In the genomic region with DNA sequence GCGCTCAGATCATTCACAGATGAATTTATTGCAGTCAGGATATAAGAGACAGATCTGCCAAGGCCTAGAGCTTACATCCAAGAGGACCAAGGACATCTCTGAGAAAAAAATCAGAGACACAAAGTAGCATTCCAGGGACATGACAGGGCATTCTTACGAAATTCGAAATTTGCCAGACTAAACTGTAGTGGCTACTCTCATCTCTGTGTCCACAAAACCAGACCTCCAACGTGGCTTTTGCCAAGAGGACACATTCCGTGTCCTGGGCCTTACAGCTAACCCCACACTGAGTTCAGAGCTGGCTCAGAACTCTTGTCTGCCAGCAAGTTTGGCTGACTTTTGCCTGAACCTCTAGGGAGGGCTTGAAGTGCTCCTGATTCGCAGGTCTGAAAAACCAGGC, we compare ENCODE assay signal across 17 mouse cellular contexts. TPM values are rescaled to one million over a fixed set of nuclear protein-coding genes. Genes with fewer than 3 reads are reported as not detected.
DNase-seq lines count a peak whose midpoint lies in the region.
"Had no signal": no experiment of that assay in that cellular context is flagged by ENCODE, and none has a peak within 500 bp of the region (broad histone marks: within the 10 kb centered on the region; RNA-seq: fewer than 3 reads in every experiment).

No protein-coding gene starts in this region.

- H3K27me3 ChIP-seq in heart, embryonic 10.5 days (ENCODE audit: insufficient read depth, poor library complexity, severe bottlenecking) = no peaks in the 10 kb centered on the region
- H3K27me3 ChIP-seq: liver, embryonic 13.5 days; midbrain, embryonic 15.5 days had no signal

- no peak overlapping the region for H3K27ac ChIP-seq in heart, embryonic 10.5 days
- H3K27ac ChIP-seq: hindbrain, postnatal 0 days; liver, embryonic 13.5 days; midbrain, embryonic 15.5 days had no signal

- H3K4me1 ChIP-seq in heart, embryonic 10.5 days = peaks cover 11% of the 10 kb centered on the region; the same call in 1 of the 2 replicates
- H3K4me1 ChIP-seq: liver, embryonic 13.5 days; midbrain, embryonic 15.5 days had no signal

- peaks cover 6% of the 10 kb centered on the region; the same call in 1 of the 2 replicates for H3K36me3 ChIP-seq in heart, embryonic 10.5 days
- H3K36me3 ChIP-seq: liver, embryonic 13.5 days; midbrain, embryonic 15.5 days had no signal

- H3K4me3 ChIP-seq in heart, embryonic 10.5 days = no peak overlapping the region
- H3K4me3 ChIP-seq: liver, embryonic 13.5 days; midbrain, embryonic 15.5 days had no signal

- peak; percentile 84 for DNase-seq in adrenal gland, adult 2 months
- DNase-seq in adrenal gland, postnatal 4 days (ENCODE audit: low spot score in 2 of 2) = no peak
- DNase-seq in heart, adult 9 months (ENCODE audit: low spot score in 2 of 2) = peak; percentile 22 to 57
- no peak for DNase-seq in heart, embryonic 10.5 days (ENCODE audit: low spot score)
- peak; percentile 61 for DNase-seq in fibroblast of lung, adult 2 months (ENCODE audit: low read depth)
- peak; percentile 48 for DNase-seq in lung, postnatal 14 days
- no peak for DNase-seq in frontal cortex, postnatal 10 days (ENCODE audit: low spot score in 2 of 2)
- no peak for DNase-seq in thymus, postnatal 0 days (ENCODE audit: low spot score)
- DNase-seq: cerebellum, adult 11 months; kidney, adult 18-20 months; kidney, postnatal 36 days; layer of hippocampus, postnatal 36 days; left cerebral cortex, postnatal 4 days; liver, embryonic 13.5 days; right cerebral cortex, postnatal 14 days had no signal

- 76% methylated on average over 6 of the region's 6 CpGs for WGBS in heart, embryonic 10.5 days

- H3K9me3 ChIP-seq in heart, embryonic 10.5 days = no peaks in the 10 kb centered on the region
- H3K9me3 ChIP-seq: liver, embryonic 13.5 days; midbrain, embryonic 15.5 days had no signal

RNA-seq across cellular contexts. Expression of a gene that starts 40.5 kb away (rescaled TPM):
- total RNA-seq in adrenal gland, adult 2 months (2021) = 10 to 100 TPM; 28.0 to 33.1 TPM
- 19.8 and 21.0 TPM in 2 replicates for polyA plus RNA-seq in adrenal gland, adult 2 months (2012; rRNA removed)
- total RNA-seq in adrenal gland, postnatal 4 days (2021) = 10 to 100 TPM; 32.5 to 37.4 TPM
- polyA plus RNA-seq in heart, embryonic 10.5 days (2016; fragmentation: Nextera tagmentation; extraction: Ambion mirVana) = 8.8 and 10.2 TPM in 2 replicates
- polyA plus RNA-seq in thymus, postnatal 0 days (2015; fragmentation: Nextera tagmentation; extraction: Ambion mirVana) = 3.3 and 4.2 TPM in 2 replicates

Comparison
In these comparisons a context has a peak if more than half of its experiments do, and no peak if none do; other contexts are left out.
1. DNase-seq: peak in adrenal gland, adult 2 months (single experiment), heart, adult 9 months (2 of 2), fibroblast of lung, adult 2 months (single experiment) and lung, postnatal 14 days (single experiment); none in adrenal gland, postnatal 4 days (0 of 2), heart, embryonic 10.5 days (single experiment), frontal cortex, postnatal 10 days (0 of 2) and thymus, postnatal 0 days (single experiment).